Mouse (Mus musculus): ENCODE data around the gene Olfr131. TPM values are rescaled to one million over a fixed set of nuclear protein-coding genes. Genes with fewer than 3 reads are reported as not detected.
"Not testable (repeated sequence)": the region's sequence is repeated elsewhere in the genome, so short reads cannot be mapped to it uniquely, and the experiment has no call there.

Olfr131 gene
- not detected for total RNA-seq (2021)
- long read RNA-seq, experiment 1: 0 reads
- long read RNA-seq, experiment 2: 0 reads

- DNase-seq (ENCODE audit: low spot score in 2 of 2): no peak
Observed at GRCm38 (mm10) chr17:38088593-38088992, at the start of gene Olfr131. Olfr131 (minus strand) TSS chr17:38088693.

- no peak for DNase-seq (ENCODE audit: low spot score in 2 of 2)
Observed at GRCm38 (mm10) chr17:38134426-38134825, 45.9 kb upstream of the Olfr131 start, which contains the start of gene Olfr132. Olfr132 (minus strand) TSS chr17:38134526.

DNA sequence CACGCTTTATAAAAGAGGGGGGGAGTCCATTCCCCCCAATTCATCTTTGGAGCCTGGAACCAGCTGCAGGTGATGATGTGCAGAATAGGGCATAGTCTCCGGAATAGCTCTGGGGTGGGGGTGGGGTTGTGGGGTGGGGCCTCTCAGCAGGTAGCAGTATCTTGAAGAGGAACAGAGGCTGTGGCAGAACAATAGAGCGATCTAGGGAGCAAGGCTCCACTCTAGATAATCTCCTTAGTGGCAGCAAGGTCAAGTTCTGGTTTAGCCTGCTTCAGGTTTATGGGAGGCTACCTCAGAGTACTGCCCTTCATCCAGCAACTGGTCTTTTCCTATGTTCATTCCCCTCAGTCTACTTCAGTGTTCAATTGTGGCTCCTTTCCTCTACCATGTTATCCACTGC is 36.9 kb upstream of the Olfr131 start:
- DNase-seq (ENCODE audit: low spot score in 2 of 2): not testable (repeated sequence)

DNA sequence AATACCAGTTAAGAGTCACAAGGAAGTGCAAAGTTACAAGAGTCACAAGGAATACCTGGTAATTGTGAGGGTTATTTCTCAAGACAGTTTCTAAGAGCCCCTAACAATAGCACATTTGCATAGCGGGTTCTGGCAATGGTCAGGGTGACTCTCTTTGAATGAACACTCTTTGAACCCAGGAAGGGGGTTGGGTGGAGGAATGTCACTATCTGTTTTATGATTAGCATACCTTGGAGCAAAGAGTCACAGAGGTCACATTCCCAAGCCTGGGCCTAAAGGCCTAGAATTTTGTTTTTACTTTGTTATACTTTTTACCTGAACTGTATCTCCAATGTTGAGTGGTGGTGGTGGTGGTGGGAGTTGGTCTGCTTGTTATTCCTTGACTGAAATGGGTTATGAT is 35.7 kb upstream of the Olfr131 start:
- DNase-seq (ENCODE audit: low spot score in 2 of 2): not testable (repeated sequence)

DNA sequence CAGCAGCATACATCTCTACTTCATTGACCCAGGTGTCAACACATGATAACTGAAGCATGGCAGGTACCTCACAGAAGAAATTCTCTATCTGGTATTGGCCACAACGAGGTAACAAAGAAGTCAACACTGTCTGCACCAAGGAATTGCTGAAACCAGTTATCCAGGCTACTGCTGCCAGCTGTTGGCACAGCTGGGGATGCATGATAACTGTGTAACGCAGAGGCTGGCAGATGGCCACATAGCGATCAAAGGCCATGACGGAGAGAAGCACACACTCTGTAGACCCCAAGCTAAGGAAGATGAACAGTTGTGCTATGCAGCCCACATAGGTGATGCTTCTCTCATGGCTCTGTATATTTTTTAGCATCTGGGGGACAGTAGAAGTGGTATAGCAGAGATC is 6.1 kb downstream of the Olfr131 start:
- DNase-seq (ENCODE audit: low spot score in 2 of 2): no peak

GRCm38 (mm10) chr17:38063621-38064020 is 24.9 kb downstream of the Olfr131 start, which contains the start of gene Olfr130:
Olfr130 (plus strand) TSS chr17:38063921.
- DNase-seq (ENCODE audit: low spot score in 2 of 2): no peak

- no peak for DNase-seq (ENCODE audit: low spot score in 2 of 2)
Observed at GRCm38 (mm10) chr17:38059979-38060378, 28.5 kb downstream of the Olfr131 start, which contains the start of gene Olfr129. Olfr129 (minus strand) TSS chr17:38060079.

Other genes starting within 250 kb of the Olfr131 start
- not detected for gene Olfr126, start 241.2 kb downstream of the Olfr131 start, total RNA-seq (2021)
- gene Olfr127, start 188.3 kb downstream of the Olfr131 start, total RNA-seq (2021): not detected
- not detected for gene Olfr128, start 168.1 kb downstream of the Olfr131 start, total RNA-seq (2021)
- not detected for gene Olfr761, start 135.6 kb downstream of the Olfr131 start, total RNA-seq (2021)
- gene Olfr129, start 28.6 kb downstream of the Olfr131 start, total RNA-seq (2021): not detected
- not detected for gene Olfr130, start 24.8 kb downstream of the Olfr131 start, total RNA-seq (2021)
- not detected for gene Olfr132, start 45.8 kb upstream of the Olfr131 start, total RNA-seq (2021)
- gene Olfr133, start 56.6 kb upstream of the Olfr131 start, total RNA-seq (2021): not detected
- gene Olfr134, start 82.7 kb upstream of the Olfr131 start, total RNA-seq (2021): not detected
- not detected for gene Olfr135, start 115.6 kb upstream of the Olfr131 start, total RNA-seq (2021)
- not detected for gene Olfr138, start 172.3 kb upstream of the Olfr131 start, total RNA-seq (2021)
- gene Olfr137, start 218.9 kb upstream of the Olfr131 start, total RNA-seq (2021): not detected
- not detected for gene Olfr136, start 241.1 kb upstream of the Olfr131 start, total RNA-seq (2021)